In genomic region chr19:60890391-60891122, GRCm38 (mm10) we compare ENCODE assay signal across 7 mouse cellular contexts. TPM values are rescaled to one million over a fixed set of nuclear protein-coding genes. Genes with fewer than 3 reads are reported as not detected.
DNase-seq lines count a peak whose midpoint lies in the region; ATAC-seq and TF ChIP-seq lines count a peak whose summit lies in the region.

No protein-coding gene starts in this region.

- H3K4me3 ChIP-seq in bone marrow macrophage, adult 2 months (ENCODE audit: insufficient read depth, low read length), result peak overlapping the region; percentile 65
- peak overlapping the region; percentile 75 for H3K4me3 ChIP-seq in forebrain, embryonic 11.5 days (ENCODE audit: low read depth, low read length)
- H3K4me3 ChIP-seq in liver, embryonic 14.5 days (ENCODE audit: insufficient read depth in 1 of 2, low read depth in 2 of 2, low read length in 2 of 2), result peak overlapping the region; percentile 85 to 90

- DNase-seq in ovary, postnatal 10 days (ENCODE audit: low spot score), result peak; percentile 27
- no peak for DNase-seq in ovary, adult 18-20 months (ENCODE audit: low spot score)
- peak; percentile 85 for DNase-seq in forebrain, embryonic 11.5 days (ENCODE audit: low spot score)
- peak; percentile 64 for DNase-seq in heart, postnatal 4 days
- DNase-seq in liver, embryonic 14.5 days (ENCODE audit: low read depth in 3 of 3, low spot score in 3 of 3), result no peak
- DNase-seq in skeletal muscle tissue, adult 2 months (ENCODE audit: low read depth, low spot score), result peak; percentile 17

- WGBS in forebrain, embryonic 11.5 days, result under 1% methylated on average over 39 of the region's 41 CpGs
- WGBS in liver, embryonic 14.5 days (ENCODE audit: insufficient replicate concordance), result under 1% methylated on average over 41 of the region's 41 CpGs

- TF ChIP-seq POLR2A in bone marrow macrophage, adult 2 months (IDR thresholded peaks at IDR 0.05; ENCODE audit: borderline replicate concordance, low read depth, low read length), result no peak

- H3K4me2 ChIP-seq in forebrain, embryonic 11.5 days (ENCODE audit: low read depth, low read length, severe bottlenecking), result peak overlapping the region; percentile 84
- peak overlapping the region; percentile 89 for H3K4me2 ChIP-seq in liver, embryonic 14.5 days (ENCODE audit: low read depth)

- H3K9me3 ChIP-seq in forebrain, embryonic 11.5 days (ENCODE audit: control insufficient read depth, low read length), result no peaks in the 10 kb centered on the region
- no peaks in the 10 kb centered on the region for H3K9me3 ChIP-seq in liver, embryonic 14.5 days (ENCODE audit: control insufficient read depth, low read length)

- no peaks in the 10 kb centered on the region for H3K36me3 ChIP-seq in forebrain, embryonic 11.5 days (ENCODE audit: control insufficient read depth, insufficient read depth, low read length)
- H3K36me3 ChIP-seq in liver, embryonic 14.5 days (replicated peaks; ENCODE audit: control insufficient read depth, insufficient read depth, low read depth), result no peaks in the 10 kb centered on the region

- TF ChIP-seq EP300 in liver, embryonic 14.5 days (IDR thresholded peaks at IDR 0.05; ENCODE audit: low read depth), result no peak

- peak overlapping the region; percentile 95 for H3K9ac ChIP-seq in forebrain, embryonic 11.5 days (ENCODE audit: low read length)
- peak overlapping the region; percentile 36 for H3K9ac ChIP-seq in liver, embryonic 14.5 days (replicated peaks)

- ATAC-seq in forebrain, embryonic 11.5 days (replicated peaks; ENCODE audit: low FRiP score), result peak; percentile 53
- ATAC-seq in liver, embryonic 14.5 days (ENCODE audit: insufficient read depth), result peak; percentile 20

- no peak overlapping the region for H3K27ac ChIP-seq in bone marrow macrophage, adult 2 months (ENCODE audit: insufficient read depth, low read depth, low read length)
- peak overlapping the region; percentile 74 for H3K27ac ChIP-seq in forebrain, embryonic 11.5 days (ENCODE audit: low read depth, low read length)
- H3K27ac ChIP-seq in liver, embryonic 14.5 days, result no peak overlapping the region

- no peak for TF ChIP-seq CTCF in bone marrow macrophage, adult 2 months (IDR thresholded peaks at IDR 0.05; ENCODE audit: low read depth, low read length)
- TF ChIP-seq CTCF in liver, embryonic 14.5 days (IDR thresholded peaks at IDR 0.05; ENCODE audit: low read depth), result no peak

- no peaks in the 10 kb centered on the region for H3K4me1 ChIP-seq in bone marrow macrophage, adult 2 months (ENCODE audit: control insufficient read depth, insufficient read depth, low read length)
- peaks cover 3% of the 10 kb centered on the region; the same call in 1 of the 2 replicates for H3K4me1 ChIP-seq in forebrain, embryonic 11.5 days (replicated peaks; ENCODE audit: control insufficient read depth, insufficient read depth, low read length)
- peaks cover 25 to 29% of the 10 kb centered on the region in 2 experiments for H3K4me1 ChIP-seq in liver, embryonic 14.5 days (replicated peaks; ENCODE audit: control insufficient read depth in 2 of 2, insufficient read depth in 2 of 2, low read length in 1 of 2)

- no peaks in the 10 kb centered on the region for H3K27me3 ChIP-seq in forebrain, embryonic 11.5 days (ENCODE audit: control insufficient read depth, insufficient read depth, low read length)
- H3K27me3 ChIP-seq in liver, embryonic 14.5 days (ENCODE audit: control insufficient read depth, insufficient read depth, low read length), result no peaks in the 10 kb centered on the region; the same call in none of the 2 replicates

RNA-seq across cellular contexts. Expression of gene Grk5, which starts 1.0 kb away (rescaled TPM):
- 9.4 and 11.2 TPM in 2 replicates for polyA plus RNA-seq in bone marrow macrophage, adult 2 months (2012; ENCODE audit: insufficient read depth, insufficient read length, missing spikeins)
- polyA plus RNA-seq in forebrain, embryonic 11.5 days (2014; fragmentation: Nextera tagmentation; extraction: Ambion mirVana), result 2.6 and 2.8 TPM in 2 replicates
- total RNA-seq in heart, postnatal 4 days (2021), result 10 to 100 TPM; 24.8 to 25.8 TPM
- 0.64 and 0.84 TPM in 2 replicates for polyA plus RNA-seq in liver, embryonic 14.5 days (2012; rRNA removed)
- polyA plus RNA-seq in liver, embryonic 14.5 days (2014; fragmentation: Nextera tagmentation; extraction: Ambion mirVana), result 0.50 and 0.59 TPM in 2 replicates

RNA-seq across cellular contexts. Expression of gene Prdx3, which starts 16.2 kb away (rescaled TPM):
- polyA plus RNA-seq in bone marrow macrophage, adult 2 months (2012; ENCODE audit: insufficient read depth, insufficient read length, missing spikeins), result 50.0 and 52.5 TPM in 2 replicates
- 103 and 106 TPM in 2 replicates for polyA plus RNA-seq in forebrain, embryonic 11.5 days (2014; fragmentation: Nextera tagmentation; extraction: Ambion mirVana)
- 100 to 1,000 TPM; 201 to 204 TPM for total RNA-seq in heart, postnatal 4 days (2021)
- polyA plus RNA-seq in liver, embryonic 14.5 days (2012; rRNA removed), result 152 and 217 TPM in 2 replicates
- polyA plus RNA-seq in liver, embryonic 14.5 days (2014; fragmentation: Nextera tagmentation; extraction: Ambion mirVana), result 401 and 411 TPM in 2 replicates

RNA-seq across cellular contexts. Expression of gene Sfxn4, which starts 29.3 kb away (rescaled TPM):
- 6.2 and 9.2 TPM in 2 replicates for polyA plus RNA-seq in bone marrow macrophage, adult 2 months (2012; ENCODE audit: insufficient read depth, insufficient read length, missing spikeins)
- polyA plus RNA-seq in forebrain, embryonic 11.5 days (2014; fragmentation: Nextera tagmentation; extraction: Ambion mirVana), result 11.9 and 13.4 TPM in 2 replicates
- total RNA-seq in heart, postnatal 4 days (2021), result 1 to 10 TPM; 4.2 to 5.5 TPM
- 0.90 and 0.98 TPM in 2 replicates for polyA plus RNA-seq in liver, embryonic 14.5 days (2012; rRNA removed)
- polyA plus RNA-seq in liver, embryonic 14.5 days (2014; fragmentation: Nextera tagmentation; extraction: Ambion mirVana), result 0.94 and 1.2 TPM in 2 replicates

Comparison
In these comparisons a context has a peak if more than half of its experiments do, and no peak if none do; other contexts are left out.
1. DNase-seq: peak in ovary, postnatal 10 days (single experiment), forebrain, embryonic 11.5 days (single experiment), heart, postnatal 4 days (single experiment) and skeletal muscle tissue, adult 2 months (single experiment); none in ovary, adult 18-20 months (single experiment) and liver, embryonic 14.5 days (0 of 3).
2. Peak in every context shown above with its lines, with median percentiles within 50 percentile points of each other: H3K4me3 ChIP-seq.